Mouse (Mus musculus): ENCODE measurements around the gene Sox5. TPM values are rescaled to one million over a fixed set of nuclear protein-coding genes. Genes with fewer than 3 reads are reported as not detected.
A peak's percentile ranks its signal among the peaks of the same experiment; 100 is the strongest.

Sox5 gene
- polyA plus RNA-seq, 1 experiment = 24.3 TPM

DNA sequence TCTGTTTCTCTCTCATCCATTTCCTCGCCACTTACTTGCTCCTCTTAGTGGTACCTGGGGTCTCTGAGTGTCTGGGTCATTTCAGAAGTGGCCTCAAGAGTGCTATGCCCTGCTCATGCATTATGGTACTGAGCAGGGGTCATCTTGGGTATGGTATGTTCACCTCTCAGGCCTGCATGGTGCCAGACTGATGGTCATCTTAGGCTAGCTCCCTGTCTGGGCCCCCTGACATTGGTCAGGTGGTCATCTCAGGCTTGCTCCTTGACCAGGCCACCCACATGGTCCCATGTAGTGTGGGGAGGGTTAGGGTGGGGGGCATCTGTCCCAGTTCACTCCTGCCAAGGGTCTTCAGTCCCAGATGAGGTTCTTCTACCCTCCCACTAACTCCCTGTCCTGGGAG is 21.3 kb upstream of the Sox5 start:
- no peak for TF ChIP-seq POLR2A (IDR thresholded peaks at IDR 0.05; ENCODE audit: extremely low read depth, insufficient read depth, low read length)
- Histone ChIP-seq H3K4me1 (ENCODE audit: control insufficient read depth, insufficient read depth, low read length) (no peaks in the 10 kb centered on the region), H3K4me3 (ENCODE audit: insufficient read depth, low read length) (no peak overlapping the region), H3K27ac (ENCODE audit: insufficient read depth, low read length) (no peak overlapping the region)

DNA sequence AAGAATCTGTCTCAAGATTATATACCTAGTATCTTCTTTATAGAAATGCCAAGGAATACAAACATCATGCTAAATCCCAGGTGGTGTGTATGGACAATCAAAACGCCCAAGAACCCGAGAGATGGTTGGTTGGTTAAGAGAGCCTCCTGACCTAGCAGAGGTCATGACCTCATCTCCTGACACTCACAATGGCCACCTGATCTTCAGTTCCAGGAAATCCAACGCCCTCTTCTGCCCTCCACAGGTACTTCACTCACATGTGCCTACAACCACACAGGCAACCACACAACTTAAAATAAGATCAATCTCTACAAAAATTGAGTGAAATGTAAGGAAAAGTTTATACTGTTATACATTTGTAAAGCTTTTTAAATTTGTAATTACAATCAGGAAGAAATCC is 12.6 kb upstream of the Sox5 start:
- TF ChIP-seq POLR2A (IDR thresholded peaks at IDR 0.05; ENCODE audit: extremely low read depth, insufficient read depth, low read length) (no peak), CTCF (IDR thresholded peaks at IDR 0.05; ENCODE audit: extremely low read depth, insufficient read depth, low read length) (no peak)
- Histone ChIP-seq H3K27ac (ENCODE audit: insufficient read depth, low read length) (no peak overlapping the region), H3K4me3 (ENCODE audit: insufficient read depth, low read length) (no peak overlapping the region), H3K4me1 (ENCODE audit: control insufficient read depth, insufficient read depth, low read length) (no peaks in the 10 kb centered on the region)

DNA sequence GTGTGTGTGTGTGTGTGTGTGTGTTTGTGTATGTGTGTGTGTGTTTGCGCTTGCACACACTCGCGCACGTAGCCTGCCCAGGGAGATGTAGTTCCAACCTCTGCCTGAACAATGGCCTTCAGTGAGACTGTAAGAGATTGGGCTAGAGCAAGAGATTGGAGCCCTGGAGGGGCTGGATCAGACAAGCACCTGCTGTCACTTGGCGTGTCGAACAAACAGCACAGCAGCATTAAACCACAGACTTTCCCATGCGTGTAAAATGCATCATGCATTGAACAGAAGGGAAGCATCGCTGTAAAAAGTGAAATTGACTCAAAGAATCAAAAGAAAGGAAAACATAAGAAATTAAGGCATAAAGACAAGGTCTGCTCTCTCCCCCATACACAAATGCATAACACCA is 11.1 kb upstream of the Sox5 start:
- TF ChIP-seq POLR2A (IDR thresholded peaks at IDR 0.05; ENCODE audit: extremely low read depth, insufficient read depth, low read length) = no peak
- TF ChIP-seq CTCF (IDR thresholded peaks at IDR 0.05; ENCODE audit: extremely low read depth, insufficient read depth, low read length) = no peak
- Histone ChIP-seq H3K4me3 (ENCODE audit: insufficient read depth, low read length) (no peak overlapping the region), H3K27ac (ENCODE audit: insufficient read depth, low read length) (no peak overlapping the region), H3K4me1 (ENCODE audit: control insufficient read depth, insufficient read depth, low read length) (no peaks in the 10 kb centered on the region)

DNA sequence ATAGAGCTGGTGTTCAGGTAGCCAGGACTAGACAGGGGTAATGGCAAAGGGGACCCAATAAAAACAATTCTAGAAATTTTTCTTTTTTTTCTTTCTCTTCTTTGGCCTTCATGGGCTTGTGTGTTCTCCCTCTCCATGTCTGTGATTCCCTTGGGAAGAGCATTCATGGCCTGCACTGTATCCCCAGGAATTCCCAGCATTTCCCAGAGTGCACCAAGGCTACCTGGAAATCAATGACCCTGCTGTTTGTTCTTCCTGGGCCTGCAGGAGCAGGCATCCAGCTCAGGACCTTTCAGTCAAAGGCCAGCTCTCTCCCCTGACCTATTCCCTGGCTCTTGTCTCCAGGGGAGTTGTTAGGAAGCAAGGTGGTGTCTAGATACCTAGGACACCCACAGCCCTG is 1.5 kb upstream of the Sox5 start:
- TF ChIP-seq CTCF (IDR thresholded peaks at IDR 0.05; ENCODE audit: extremely low read depth, insufficient read depth, low read length) = no peak
- no peak for TF ChIP-seq POLR2A (IDR thresholded peaks at IDR 0.05; ENCODE audit: extremely low read depth, insufficient read depth, low read length)
- no peak overlapping the region for H3K27ac ChIP-seq (ENCODE audit: insufficient read depth, low read length)
- no peaks in the 10 kb centered on the region for H3K4me1 ChIP-seq (ENCODE audit: control insufficient read depth, insufficient read depth, low read length)
- H3K4me3 ChIP-seq (ENCODE audit: insufficient read depth, low read length) = no peak overlapping the region; the same call in 1 of the 2 replicates

DNA sequence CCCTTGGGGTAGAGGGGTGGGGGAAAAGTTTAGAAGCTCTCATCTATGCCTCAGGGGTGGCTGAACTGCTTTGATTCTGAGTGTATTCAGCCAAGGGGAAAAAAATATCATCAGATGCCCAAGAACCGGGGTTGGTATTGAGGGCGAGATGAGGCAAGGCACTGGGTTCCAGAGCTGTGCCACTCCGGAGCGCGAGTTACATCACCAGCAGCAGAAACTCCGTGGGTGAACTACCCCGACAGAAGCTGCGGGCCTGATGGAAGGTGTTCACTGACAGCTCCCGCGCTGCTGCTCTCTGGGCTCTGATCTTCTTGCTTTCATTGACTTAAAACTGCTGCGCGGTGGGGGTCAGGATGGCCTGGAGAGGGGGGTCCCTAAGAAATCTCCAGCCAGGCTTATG is 1.1 kb upstream of the Sox5 start:
- TF ChIP-seq POLR2A (IDR thresholded peaks at IDR 0.05; ENCODE audit: extremely low read depth, insufficient read depth, low read length) (no peak), CTCF (IDR thresholded peaks at IDR 0.05; ENCODE audit: extremely low read depth, insufficient read depth, low read length) (no peak)
- Histone ChIP-seq H3K4me3 (ENCODE audit: insufficient read depth, low read length) (peak overlapping the region; percentile 68), H3K4me1 (ENCODE audit: control insufficient read depth, insufficient read depth, low read length) (no peaks in the 10 kb centered on the region), H3K27ac (ENCODE audit: insufficient read depth, low read length) (no peak overlapping the region)

DNA sequence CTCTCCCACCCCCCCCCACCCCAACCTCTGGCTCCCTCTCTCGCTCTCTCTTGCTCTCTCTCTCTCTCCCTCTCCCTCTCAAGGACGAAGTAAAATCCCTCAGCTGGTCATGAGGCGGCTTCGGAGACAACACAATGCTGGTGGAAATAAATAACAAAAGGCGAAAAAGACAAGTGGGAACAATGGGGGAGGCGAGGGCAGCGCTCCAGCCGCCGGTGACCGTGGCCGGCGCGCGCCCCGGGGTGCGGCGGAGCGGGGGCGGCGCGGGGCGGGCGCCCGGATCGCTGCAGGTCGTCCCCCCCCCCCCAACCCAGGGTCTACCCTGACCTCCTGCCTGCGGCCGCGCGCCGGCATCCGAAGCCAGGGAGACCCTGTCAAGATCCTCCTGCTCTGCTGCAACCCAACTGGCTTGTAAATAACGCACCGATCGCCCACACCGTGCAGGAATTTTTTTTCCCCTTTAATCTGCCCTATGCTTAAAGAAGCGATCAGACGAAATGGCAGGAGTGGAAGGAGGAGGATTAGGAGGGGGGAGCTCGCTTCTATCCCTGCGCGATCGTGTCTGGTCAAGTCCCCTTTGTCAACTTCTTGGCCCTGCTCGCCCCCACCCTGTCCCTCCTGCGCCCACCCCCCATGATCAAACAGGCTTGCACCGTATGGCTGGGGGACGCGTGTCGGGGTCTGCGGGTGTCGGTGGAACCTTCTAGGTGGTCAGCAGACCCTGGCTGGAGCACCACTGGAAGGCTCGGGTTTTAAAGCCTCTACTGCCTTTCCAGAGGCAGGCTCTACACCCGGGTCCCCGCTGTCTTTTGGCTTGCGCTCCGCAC is 467 bp upstream of the Sox5 start:
- TF ChIP-seq POLR2A (IDR thresholded peaks at IDR 0.05; ENCODE audit: extremely low read depth, insufficient read depth, low read length) (no peak), CTCF (IDR thresholded peaks at IDR 0.05; ENCODE audit: extremely low read depth, insufficient read depth, low read length) (no peak)
- Histone ChIP-seq H3K4me1 (ENCODE audit: control insufficient read depth, insufficient read depth, low read length) (no peaks in the 10 kb centered on the region), H3K27ac (ENCODE audit: insufficient read depth, low read length) (no peak overlapping the region), H3K4me3 (ENCODE audit: insufficient read depth, low read length) (peak overlapping the region; percentile 68)

DNA sequence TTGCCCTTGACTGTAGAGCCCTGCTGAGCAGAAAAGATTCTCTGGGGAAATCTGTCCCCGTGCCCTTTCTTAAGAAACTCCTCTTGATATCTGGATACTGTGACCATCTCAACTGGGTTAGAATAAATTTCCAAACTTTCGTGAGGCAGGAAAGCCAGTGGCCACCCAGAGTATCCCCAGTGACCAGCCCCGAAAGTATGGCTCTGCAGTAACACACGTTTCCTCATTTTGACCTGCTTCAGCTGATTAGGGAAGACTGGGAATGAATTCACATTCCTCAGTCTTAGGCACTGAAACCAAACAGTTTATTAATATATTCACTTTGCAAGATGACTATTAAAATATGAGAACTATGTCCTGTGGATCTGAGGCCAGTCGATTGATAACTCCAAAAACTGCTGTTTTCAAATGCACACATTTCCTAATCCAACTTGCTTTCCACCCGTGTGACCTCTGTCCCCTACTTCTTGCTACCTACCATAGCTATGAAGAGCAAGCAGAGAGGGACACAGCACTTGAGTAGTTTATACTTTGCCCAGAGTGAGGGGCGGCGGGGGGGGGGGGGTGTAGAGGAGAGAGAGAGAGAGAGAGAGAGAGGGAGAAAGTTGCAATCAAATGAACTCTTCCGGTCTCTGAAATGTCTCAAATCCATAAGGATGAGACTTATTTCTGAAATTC is 1.0 kb downstream of the Sox5 start:
- peak overlapping the region; percentile 68 for H3K4me3 ChIP-seq (ENCODE audit: insufficient read depth, low read length)
- no peaks in the 10 kb centered on the region for H3K4me1 ChIP-seq (ENCODE audit: control insufficient read depth, insufficient read depth, low read length)
- TF ChIP-seq POLR2A (IDR thresholded peaks at IDR 0.05; ENCODE audit: extremely low read depth, insufficient read depth, low read length) = no peak
- no peak overlapping the region for H3K27ac ChIP-seq (ENCODE audit: insufficient read depth, low read length)

DNA sequence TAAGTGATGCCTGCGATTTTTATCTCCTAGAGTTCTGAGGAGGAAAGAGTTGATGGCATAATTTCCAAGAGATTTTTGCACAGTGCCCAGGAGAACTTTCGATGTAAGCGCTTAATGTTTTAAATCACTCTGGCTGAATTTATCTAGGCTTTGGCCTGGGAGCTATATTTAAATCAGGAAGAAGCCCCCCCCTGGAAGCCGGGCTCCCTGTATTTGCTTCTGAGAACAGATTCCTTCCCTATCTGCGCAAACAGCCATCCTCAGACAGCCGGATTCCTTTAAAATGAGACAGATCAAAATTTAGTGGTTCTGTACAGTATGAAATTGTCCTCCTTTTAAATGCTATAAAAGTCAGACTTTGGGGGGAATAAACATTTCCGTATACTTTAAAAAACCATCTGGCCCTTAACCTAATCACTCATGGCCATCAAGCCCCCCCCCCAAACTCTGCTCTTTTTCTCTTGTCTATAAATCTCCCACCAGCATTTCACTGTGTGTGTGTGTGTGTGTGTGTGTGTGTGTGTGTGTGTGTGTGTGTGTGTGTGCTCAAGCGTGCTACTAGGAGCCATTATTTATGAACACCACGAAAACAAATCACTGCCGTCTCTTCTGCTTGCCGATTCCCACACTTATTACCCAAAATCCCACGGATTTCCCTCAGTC is 1.7 kb downstream of the Sox5 start:
- no peak for TF ChIP-seq POLR2A (IDR thresholded peaks at IDR 0.05; ENCODE audit: extremely low read depth, insufficient read depth, low read length)
- TF ChIP-seq CTCF (IDR thresholded peaks at IDR 0.05; ENCODE audit: extremely low read depth, insufficient read depth, low read length) = no peak

DNA sequence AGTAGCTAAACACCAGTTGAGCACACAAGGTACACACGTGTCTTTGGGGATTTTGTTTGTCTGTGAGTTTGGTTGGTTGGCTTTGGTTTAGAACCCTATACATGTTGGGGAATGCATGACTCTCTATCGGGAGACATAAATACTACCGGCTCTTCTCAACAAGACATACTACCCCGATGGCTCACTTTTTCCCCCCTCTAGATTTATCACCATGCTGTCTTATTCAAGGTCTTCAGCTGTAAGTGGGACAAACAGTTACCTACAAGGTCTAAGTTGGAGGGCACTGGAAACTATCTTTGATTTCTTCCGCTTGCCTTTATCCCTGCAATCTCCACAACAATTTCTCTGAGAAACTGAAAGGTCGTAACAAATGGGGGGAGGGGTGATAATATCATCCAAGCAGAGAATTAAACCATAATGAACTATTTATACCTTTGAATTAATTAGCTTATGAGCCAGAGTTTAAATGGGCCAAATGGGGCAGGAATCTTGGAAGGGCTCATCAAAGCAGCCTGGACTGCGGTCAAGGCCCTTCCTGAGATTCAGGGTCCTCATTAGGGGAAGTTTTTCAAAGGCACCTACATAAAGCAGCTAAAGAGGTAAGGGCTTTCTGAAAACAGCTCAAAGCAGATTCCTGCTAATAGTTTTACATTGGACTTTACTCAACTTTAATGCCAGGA is 4.3 kb downstream of the Sox5 start:
- TF ChIP-seq CTCF (IDR thresholded peaks at IDR 0.05; ENCODE audit: extremely low read depth, insufficient read depth, low read length) (no peak), POLR2A (IDR thresholded peaks at IDR 0.05; ENCODE audit: extremely low read depth, insufficient read depth, low read length) (no peak)
- H3K27ac ChIP-seq (ENCODE audit: insufficient read depth, low read length) = no peak overlapping the region
- no peaks in the 10 kb centered on the region for H3K4me1 ChIP-seq (ENCODE audit: control insufficient read depth, insufficient read depth, low read length)
- H3K4me3 ChIP-seq (ENCODE audit: insufficient read depth, low read length) = no peak overlapping the region

More for the DNA sequence above, 1.7 kb downstream of the Sox5 start:
- H3K4me3 ChIP-seq (ENCODE audit: insufficient read depth, low read length) = no peak overlapping the region
- H3K4me1 ChIP-seq (ENCODE audit: control insufficient read depth, insufficient read depth, low read length) = no peaks in the 10 kb centered on the region
- no peak overlapping the region for H3K27ac ChIP-seq (ENCODE audit: insufficient read depth, low read length)

Measured in cortical plate, adult 2 months (tissue).